Mouse (Mus musculus): Measurements from ENCODE around the gene Lipe. TPM values are rescaled to one million over a fixed set of nuclear protein-coding genes. Genes with fewer than 3 reads are reported as not detected.

Lipe gene
- total RNA-seq, 4 experiments from 2014 or later, result 8.2 to 10.7 (median 8.8) TPM

DNA sequence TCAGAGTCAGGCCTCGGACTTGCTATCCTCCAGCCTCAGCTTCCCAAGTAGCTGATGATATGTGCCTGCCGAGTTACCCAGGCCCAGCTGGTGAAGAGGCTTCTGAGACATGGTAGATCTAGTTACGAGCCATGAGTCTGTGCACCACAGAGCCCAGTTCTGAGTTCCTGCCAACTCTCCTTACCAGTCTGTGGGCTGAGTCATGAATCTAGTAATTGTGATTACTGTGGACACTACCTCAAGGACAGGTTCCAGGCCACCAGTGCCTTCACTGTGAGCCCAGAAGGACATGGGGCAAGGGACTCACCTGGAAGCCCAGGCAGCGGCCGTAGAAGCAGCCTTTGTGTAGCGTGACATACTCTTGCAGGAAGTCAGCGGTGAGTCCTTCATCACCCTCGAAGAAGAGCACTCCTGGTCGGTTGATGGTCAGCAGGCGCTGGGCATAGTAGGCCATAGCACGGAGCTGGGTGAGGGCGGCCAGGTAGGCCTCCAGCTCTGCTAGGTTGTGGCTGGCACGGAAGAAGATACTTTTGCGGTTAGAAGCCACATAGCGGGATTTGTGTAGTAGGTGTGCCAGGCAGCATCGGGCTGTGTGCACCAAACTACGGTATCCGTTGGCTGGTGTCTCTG, 10.6 kb downstream of the Lipe start:
- no peak for DNase-seq (ENCODE audit: low spot score in 2 of 2)

DNA sequence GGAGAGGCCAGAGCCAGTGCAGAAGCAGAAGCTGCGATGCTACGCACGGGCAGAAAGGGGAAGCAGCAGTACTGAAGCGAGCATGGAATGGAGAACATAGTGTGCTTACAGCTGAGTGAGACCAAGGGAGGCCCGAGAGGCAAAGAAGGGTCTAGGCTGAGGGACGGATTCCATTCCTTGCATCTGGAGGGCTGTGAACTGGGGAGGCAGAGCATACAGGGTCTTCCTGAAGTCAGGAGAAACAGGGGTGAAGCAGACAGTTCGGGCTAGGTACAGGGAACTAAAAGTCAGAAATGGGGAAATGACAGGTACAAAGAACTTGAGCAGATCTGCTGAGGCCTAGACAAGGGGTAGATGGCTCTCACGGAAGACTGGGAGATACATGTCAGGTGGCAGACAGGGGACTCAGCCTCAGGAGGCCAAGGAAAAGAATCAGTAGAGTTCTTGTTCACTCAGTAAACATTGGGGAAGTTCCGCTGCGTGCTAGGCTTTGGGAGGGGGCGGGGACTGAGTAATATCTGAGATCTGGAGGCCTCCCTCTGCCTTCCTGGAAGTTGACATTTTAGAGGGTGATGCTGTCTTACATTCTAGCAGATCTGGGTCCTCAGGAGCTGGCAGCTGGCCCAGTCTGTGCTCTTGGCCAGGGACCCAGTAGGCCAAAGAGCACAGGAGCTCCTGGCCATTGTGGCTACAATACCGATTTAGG, 12.5 kb downstream of the Lipe start:
- no peak for DNase-seq (ENCODE audit: low spot score in 2 of 2)

DNA sequence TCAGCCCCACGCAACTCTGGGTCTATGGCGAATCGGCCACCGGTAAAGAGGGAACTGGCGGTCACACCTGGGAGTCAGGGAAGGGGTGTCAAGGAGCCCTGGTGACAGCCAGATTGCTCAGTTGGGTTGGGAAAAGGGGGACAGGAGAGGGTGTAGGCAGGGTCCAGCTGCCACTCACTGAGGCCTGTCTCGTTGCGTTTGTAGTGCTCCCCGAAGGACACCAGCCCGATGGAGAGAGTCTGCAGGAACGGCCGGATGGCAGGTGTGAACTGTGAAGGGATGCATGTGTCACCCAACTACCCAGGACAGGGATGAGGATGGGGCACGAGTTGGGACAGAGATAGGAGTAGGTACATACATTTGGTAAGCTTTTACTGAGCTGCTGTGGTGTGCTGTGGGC, 13.3 kb downstream of the Lipe start:
- no peak for DNase-seq (ENCODE audit: low spot score in 2 of 2)

DNA sequence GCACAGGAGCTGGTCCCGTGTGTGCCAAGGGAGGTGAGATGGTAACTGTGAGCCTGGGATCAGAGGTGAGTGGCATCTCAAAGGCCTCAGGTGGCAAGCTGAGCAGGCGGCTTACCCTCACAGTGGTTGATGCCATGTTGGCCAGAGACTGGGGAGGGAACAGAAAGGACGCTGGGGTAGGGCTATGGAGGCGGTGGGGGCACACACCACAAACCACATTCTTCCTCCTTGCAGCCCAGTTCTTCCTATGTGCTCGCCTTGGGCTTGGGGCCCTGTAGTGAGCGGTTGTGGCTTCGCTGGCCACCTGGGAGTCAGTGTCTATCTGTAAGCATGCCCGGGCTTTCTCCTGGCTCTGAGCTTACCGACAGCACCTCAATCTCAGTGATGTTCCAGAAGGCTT, 13.7 kb downstream of the Lipe start:
- no peak for DNase-seq (ENCODE audit: low spot score in 2 of 2)

DNA sequence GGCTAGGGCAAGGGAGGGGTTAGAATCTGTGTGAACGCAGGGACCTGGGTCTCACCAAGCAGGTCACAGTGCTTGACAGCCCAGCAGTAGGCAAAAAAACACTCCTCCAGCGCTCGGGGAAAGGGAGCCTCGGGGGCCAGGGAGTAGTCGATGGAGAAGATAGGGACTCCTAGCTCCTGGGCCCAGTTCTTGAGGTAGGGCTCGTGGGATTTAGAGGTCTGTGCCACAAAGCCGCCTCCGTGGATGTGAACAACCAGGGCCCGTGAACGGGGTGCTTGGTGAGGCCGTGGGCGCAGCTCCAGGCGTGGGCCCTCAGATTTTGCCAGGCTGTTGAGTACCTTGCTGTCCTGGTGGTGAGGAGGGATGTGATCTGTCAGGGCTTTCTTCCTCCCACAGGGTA, 14.2 kb downstream of the Lipe start:
- DNase-seq (ENCODE audit: low spot score in 2 of 2), result no peak

DNA sequence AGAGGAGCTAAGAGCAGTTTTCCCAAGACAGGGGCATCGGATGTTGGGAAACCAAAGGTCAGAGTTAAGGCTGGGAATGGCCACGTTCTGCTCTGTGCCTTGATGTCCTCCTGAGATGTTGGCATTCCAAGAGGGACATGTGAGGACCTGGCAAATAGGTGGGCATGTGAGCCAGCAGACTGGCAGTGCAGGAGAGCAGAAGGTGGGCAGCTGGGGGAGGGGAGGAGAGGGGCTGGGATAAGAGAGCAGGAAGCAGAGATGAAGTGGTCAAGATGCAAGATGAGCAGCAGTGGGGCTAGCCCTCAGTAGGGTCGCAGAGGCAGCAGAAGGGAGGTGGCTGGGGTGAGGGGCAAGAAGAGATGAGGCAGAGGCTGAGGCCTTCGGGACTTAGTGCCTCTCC, 14.6 kb downstream of the Lipe start:
- no peak for DNase-seq (ENCODE audit: low spot score in 2 of 2)

DNA sequence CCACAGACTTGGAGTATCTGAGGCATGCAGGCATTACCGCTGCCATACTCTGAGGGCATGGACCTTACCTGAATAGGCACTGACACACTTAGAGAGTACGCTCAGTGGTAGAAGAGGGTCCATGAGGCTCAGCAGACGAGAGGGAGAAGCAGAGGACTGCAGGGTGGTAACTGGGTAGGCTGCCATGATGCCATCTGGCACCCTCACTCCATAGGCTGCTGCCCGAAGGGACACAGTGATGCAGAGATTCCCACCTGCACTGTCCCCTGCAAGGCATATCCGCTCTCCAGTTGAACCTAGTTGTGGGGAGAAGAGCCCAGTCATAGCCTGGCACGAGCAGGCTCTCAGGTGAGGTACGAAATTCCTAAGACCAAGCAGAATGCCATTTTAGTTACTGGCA, 15.1 kb downstream of the Lipe start:
- DNase-seq (ENCODE audit: low spot score in 2 of 2), result no peak

DNA sequence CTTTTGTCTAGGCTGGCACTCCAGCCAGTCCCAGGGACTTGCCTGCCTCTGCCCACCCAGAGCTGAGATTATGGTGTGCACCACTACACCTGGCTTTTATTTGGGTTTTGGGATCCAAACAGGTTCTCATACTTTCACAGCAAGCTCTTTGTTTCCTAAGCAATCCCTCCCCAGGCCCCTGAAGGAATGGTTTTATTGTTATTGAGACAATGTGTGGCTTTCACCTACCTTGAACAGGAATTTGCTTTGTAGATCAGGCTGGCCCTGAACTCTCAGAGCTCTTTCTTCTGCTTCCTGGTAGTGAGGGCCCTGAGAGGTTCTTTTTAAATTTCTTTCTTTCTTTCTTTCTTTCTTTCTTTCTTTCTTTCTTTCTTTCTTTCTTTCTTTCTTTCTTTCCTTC, 16.0 kb downstream of the Lipe start:
- no peak for DNase-seq (ENCODE audit: low spot score in 2 of 2)

DNA sequence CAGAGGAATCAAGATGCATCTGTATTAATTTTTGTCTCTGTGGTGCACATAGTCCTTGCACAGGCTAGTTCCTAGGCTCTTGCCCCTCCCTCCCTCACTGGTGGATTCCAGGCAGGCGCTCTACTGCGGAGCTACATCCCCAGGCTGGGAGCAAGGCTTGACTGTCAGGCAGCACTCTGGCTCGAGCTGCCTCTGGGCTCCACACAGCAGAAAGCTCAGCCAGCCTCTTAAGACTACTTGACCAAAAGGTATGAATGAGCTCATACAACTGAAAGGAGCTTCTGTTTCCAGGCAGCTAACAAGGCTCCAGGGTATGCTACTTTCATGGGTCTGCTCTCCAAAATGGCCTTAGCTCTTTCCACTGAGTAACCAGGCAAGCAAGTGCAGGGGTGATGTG, 17.2 kb downstream of the Lipe start:
- no peak for DNase-seq (ENCODE audit: low spot score in 2 of 2)

DNA sequence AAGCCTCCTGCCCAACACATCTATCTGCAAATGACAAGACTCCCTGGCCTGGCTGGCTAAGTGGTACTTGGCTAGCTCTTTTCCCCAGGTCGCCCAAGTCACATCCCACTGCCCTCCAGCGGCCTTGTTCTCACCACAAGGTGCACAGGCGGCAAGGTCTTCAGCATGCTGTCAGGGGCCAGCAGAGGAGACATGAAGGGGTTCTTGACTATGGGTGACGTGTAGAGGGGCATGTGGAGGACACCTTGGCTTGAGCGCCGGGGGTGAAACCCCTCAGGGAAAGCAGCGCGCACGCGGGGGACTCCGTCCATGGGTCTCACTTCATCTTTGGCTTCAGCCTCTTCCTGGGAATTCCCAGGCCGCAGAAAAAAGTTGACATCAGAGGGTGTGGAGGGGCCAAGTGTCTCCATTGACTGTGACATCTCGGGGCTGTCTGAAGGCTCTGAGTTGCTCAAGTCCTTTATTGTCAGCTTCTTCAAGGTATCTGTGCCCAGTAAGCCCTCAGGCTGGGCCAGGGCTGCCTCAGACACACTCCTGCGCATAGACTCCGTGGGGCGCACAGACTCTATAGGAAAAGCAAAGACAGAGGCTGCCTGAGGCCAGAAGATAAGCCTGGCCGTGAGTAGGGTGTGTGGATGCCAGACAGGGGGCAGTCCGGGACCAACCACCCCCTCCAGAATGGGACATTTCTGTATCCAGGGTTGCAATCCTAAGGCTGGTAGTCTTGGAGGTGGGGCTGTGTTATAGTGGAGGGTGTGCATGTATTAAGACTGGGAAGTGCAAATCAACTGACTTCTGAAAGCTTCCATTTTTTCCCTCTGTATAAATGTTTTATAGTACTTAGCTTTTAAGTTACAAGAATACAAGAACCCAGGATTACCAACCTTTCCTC, 17.9 kb downstream of the Lipe start:
- DNase-seq (ENCODE audit: low spot score in 2 of 2), result no peak

DNA sequence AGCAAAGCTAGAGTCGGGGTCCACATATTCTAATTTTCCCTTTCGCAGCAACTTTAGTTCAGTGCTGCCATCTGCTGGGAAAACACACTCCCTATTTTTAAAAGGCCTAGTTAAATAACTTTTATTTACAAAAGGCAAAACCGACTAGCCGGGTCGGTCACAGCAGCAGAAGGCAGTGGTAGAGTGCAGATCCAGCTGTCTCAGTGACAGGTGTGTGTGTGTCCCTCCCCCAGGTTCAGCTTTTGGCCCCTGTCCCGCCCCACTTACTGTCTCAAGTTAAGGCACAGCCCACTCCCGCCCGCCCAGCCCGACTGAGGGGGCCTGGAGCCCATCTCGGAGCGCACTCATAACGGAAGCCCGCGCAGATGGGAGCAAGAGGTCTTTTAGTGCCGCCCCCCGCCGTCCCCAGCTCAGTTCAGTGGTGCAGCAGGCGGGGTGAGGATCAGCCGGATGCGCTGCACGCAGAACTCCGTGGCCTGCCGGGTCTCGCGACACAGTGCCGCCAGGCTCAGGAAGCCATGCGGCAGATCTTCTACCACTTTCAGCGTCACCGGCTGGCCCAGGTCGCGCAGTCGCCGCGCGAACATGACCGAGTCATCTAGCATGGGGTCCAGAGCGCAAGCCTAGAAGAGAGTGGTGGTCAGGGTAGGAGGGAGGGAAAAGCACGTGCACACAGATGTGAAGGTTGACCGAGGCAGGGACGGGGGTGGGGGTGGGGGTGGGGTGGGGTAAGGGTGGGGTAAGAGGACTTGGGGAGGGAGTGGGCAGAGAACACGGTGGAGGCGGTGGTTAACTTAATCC, 18.8 kb downstream of the Lipe start:
- no peak for DNase-seq (ENCODE audit: low spot score in 2 of 2)

DNA sequence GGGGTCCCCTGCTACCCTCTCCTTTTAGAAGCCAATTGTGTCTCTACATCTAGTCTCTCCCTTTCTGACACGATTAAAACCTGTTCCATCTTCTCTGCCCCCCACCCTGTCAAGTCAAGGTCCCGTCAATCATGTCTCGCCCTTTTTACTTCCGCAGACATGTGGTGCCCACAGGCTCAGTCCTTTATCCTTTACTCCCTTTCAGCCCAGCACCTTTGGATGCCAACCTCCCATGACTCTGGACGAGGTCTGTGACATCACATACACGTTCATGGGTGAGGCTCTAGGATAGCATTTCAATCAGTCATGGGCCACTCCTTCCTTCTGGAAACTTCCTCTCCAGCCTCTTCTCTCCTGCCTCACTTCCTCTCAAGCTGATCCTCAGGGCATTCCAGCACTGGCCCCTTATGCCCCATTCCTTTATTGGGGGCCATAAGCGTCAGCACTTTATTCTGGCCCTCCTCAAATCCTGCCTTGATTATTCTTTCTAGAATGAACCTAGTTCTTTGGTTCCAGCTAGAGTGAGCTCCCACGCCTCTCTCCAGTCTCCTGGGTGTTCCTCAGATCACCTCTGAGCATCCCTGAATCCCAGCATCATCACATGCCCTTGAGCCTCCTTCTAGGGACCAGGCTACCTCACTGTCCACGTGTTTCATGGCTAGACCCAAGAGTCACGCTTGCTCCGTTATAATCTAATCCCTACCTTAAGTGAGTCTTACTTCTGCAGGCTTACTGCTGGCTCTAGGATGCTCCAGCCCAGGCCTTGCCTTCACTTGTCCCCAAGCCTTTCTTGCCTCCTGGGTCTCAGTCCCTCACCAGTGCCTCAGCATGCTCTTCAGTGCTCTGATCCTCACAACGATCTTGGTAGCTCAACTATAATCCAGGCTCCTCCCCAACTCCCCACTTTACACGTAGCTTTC, 20.1 kb downstream of the Lipe start:
- no peak for DNase-seq (ENCODE audit: low spot score in 2 of 2)

DNA sequence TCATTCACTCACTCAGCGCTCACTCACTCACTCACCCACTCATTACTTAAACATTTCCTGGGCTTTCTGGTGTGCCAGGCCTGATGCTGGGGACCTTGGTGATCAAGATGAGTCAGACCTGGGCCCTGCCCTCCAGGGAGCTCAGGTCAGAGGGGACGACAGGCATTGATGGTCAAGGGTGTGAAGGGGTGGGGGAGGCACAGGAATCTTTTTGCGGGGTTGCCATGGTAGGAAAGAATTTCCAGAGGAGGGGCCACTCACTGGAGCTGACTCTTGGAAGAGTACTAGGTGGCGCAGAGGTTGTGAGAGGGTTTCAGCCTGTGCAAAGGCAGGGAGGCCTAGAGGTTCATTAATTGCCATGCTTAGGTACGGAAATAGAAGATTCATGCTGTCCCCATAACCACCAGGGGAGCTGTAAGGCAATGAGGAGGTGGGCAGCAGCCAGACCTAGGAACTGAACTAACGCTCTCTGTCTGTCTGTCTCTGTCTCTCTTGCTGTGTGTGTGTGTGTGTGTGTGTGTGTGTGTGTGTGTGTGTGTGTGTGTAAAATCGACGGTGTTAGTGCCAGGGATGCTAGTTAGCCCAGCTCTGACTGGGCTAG, 21.3 kb downstream of the Lipe start:
- DNase-seq (ENCODE audit: low spot score in 2 of 2), result no peak

DNA sequence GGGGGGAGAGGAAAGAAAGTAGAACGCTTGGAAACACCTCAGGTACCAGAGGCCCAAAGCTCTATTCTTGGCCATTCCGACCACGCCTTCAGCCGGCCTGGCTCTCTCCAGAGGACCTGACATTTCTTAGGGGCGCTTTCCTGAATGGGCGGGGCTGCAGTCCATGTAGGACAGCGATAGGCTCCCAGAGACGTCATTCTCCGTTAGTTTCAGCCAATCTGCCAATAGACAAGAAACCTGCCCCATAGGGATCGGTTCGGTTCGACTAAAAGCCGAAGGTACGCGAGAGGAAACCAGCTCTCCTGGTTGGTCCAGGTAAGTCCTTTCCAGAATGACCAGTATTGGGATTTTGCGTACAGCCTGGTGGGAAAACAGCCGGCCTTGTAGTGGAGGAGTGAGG, 22.0 kb downstream of the Lipe start:
- peak; percentile 90 to 91 for DNase-seq (ENCODE audit: low spot score in 2 of 2)

DNA sequence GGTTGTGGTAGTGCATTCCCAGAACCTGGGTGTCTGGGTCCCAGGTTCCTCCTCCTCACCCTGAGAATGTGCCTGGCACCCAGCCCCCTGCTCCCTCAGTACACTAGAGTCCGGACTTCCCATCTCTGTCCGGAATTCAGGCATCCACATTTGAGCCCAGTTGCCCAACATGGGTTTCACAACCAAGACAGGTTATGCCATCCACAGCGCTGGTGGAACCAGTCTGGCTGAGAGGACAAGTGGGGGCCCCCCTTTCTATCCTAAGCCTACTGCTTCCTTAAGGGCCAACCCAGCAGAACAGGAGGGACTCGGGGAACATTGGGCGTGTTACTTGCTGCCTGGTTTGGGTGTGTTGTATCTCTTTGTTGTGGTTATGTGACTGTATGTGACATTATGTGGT, 26.1 kb downstream of the Lipe start:
- DNase-seq (ENCODE audit: low spot score in 2 of 2), result no peak

DNA sequence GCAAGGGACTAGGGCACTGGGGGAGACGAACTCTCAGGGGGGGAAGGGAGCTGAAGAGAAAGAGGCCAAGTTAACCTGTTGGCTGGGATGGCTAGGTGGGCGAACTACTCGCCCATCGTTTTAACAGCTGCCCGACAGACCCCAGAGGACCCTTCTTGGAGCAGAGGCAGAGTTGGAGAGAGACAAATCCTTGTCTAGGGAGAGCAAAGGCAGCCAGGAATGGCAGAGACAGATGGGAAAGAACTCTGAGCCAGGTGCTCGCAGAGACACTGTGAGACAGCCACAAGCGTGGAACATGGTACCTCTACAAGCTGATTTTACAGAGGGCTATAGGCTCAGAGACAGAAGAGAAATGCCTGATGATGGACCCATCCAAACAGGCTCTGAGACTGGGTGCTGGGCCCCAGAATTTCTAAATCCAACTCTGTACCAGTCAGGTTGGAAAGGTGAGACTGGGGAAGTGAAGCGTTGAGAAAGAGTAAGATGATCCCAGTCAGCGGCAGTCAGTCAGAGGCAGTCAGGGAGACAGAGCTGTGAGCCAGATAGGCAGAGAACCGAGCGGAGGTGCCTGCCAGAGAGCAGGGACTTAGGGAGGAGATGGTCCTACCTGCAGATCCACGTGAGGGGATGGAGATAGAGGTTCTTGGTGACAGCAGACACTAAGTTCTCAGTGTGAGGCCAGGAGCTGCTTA, 29.3 kb downstream of the Lipe start, which contains the start of gene Cnfn:
Cnfn (minus strand) TSS at position 667 of the 692 bp plus-strand sequence.
- DNase-seq (ENCODE audit: low spot score in 2 of 2), result no peak

DNA sequence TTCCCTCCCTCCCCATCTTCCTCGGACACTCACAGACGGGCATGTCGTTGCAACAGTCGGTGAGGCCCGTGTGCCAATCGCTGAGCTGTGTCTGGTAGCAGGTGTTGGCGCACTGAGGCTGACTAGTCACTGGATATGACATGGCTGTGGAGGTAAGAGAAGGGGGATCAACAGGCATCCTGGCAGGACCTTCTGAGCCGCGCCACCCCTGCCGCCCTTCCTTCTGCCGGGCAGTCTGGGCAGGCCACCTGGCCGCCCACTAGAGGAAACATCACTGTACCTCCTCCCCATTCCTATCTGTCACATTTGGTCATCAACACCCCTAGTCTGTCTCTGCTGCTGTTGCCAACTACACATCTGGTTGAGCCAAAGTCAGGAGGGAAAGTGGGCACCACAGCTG, 30.2 kb downstream of the Lipe start:
- no peak for DNase-seq (ENCODE audit: low spot score in 2 of 2)

DNA sequence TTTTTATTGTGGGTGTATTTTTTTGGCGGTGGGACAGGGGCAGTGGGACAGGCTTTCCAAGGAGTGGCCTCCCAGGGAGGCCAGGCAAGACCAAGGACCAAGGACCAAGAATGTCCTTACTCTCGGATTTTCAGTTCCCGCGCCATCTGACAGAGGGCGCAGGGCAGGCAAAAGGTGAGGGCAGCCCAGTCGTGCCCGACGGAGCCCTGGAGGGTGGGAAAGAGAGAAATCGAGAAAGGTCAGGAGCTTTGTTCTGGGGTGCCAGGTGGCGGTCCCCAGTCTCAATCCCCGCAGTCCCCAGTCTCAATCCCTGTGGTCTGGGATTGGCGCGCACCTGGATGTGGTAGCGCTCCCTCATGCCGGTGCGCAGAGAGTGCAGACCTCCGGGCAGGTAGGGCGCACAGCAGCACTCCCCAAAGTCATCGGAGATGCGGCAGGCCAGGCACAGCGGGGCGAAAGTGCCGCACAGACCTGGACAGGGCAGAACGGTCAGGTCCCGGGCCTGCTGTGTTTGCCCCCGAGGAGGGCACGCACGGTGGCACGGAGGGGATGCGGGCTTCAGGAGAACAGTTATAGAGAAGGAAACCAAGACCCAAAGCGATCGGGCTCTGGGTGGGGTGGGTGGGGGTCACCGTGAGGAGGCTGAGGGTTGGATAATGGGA, 30.7 kb downstream of the Lipe start:
- DNase-seq (ENCODE audit: low spot score in 2 of 2), result no peak

Data from left cerebral cortex, adult 8-10 months (tissue).